Mouse (Mus musculus) MEL-GATA-1-ER (cell line): ENCODE results near the gene Cdkn2c.
"Not testable (repeated sequence)": the region's sequence is repeated elsewhere in the genome, so short reads cannot be mapped to it uniquely, and the experiment has no call there.

Experiments used
- DNase-seq: peaks from one replicate; pipeline ENCODE4 v3.0.0-alpha.2; 2012; ENCODE audit warnings: low read depth; ENCODE audit errors: extremely low read depth

Gene Cdkn2c

DNA sequence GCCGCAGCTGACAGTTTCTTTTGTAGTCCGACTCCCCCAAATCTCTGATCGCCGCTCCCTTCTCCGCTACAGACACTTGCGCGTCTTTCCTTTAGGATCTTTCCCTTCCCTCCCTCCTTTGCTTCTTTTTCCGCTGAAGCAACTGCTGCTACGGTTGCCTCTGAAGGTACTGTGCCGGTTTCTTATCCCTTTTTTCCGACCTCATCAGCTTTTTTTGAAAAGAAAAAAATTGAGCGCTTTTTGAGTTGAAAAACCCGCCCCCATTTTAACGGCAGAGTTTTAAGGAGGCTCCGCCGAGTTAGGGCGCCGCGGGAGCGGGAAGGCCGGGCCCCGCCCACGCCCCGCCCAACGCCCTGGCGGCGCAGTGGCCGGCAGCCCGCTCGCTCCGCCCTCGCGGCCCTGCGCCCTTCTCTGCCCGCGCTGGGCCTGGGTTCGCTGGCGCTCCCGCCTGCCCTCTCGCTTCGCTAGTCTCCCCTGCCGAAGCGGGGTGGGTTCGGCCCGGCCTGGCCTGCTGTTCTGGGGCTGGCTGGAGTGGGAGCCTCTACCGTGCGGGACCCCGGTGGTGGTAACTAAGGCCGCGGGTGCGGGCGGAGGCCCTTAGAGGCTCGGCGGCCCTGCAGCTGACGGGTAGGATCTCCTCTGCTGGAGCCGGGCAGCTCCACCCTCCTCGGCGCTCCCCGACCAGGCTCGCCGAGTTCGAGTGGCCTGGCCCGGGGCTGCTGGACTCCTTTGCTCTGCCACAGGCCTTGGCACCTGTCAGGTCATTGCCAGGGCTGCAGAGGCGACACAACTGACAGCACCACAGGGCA is at the start of gene Cdkn2c:
Gene Cdkn2c (minus strand): TSS at position 729 of the 809 bp plus-strand sequence.
- peak; percentile 60 for DNase-seq

DNA sequence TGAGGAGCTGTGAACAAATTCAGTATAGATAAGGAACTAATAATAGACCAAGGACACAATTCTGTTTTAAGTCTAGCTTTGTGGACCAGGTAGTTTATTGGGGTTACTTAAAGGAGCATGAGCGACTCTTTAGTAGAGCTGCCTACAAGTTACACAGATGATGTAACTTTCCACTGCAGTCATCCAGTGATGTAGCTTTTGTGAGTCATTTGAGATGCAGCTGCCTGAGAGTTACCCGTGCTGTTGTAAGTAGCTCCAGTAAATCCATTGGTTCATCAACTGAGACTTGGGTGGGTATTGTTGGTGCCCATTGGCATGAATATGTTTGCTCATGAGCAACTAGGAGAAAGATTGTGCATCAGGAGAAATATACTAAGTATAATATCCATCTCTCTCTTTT is 38.4 kb upstream of the Cdkn2c start:
- no peak for DNase-seq

DNA sequence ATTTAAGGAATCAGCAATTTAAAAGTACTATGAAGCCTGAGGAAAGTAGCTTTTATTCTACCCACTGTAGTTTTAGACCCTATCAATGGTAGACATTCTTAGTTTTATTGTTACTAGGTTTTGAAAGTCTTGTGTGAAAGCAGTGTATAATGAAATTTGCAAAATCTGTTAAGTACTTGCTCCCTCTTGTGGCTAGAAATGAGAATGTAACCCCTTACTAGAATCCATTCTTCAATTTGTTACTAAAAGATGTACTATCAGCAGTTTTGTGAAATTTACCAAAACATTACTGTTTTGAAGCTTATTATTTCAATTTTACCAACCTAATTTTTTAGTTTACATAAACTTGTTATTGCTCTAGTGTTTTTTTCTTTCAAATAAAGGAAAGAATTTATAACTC is 36.6 kb upstream of the Cdkn2c start:
- peak; percentile 48 for DNase-seq

DNA sequence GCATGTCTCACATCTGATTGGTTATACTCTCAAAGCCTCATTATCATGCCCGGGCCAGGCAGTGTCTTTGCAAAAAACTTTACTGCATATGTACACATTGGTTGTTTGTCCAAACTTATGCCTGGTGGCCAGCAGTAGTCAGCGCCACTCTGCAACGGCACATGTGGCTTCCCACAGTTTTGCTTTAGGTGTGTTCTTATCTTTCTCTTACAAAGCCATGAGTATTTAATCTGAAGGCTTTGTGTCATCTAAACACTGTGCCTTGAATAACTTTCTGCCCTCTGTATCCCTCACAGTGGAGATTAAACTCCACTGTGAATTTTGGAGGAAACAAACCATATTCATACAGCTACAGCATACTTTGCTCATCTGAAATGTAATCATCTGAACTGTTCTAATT is 33.7 kb upstream of the Cdkn2c start:
- DNase-seq, result not testable (repeated sequence)

DNA sequence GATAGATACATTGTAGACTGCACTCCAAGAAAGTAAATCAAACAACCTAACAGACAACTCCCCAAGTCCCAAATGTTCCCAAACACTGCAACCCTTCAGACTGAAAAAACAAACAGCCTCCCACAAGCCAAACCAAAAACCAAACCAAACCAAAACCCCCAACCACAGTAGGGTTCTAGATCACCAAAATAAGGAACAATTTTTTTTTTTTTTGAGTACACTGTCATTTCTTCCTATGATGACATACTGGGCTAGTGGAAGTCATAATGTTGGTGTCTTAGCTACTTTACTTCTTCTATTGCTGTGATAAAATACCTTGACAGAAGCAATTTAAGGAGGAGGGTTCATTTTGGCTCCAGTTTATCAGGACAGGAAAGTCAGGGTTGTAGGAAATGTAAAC is 25.7 kb upstream of the Cdkn2c start:
- no peak for DNase-seq

DNA sequence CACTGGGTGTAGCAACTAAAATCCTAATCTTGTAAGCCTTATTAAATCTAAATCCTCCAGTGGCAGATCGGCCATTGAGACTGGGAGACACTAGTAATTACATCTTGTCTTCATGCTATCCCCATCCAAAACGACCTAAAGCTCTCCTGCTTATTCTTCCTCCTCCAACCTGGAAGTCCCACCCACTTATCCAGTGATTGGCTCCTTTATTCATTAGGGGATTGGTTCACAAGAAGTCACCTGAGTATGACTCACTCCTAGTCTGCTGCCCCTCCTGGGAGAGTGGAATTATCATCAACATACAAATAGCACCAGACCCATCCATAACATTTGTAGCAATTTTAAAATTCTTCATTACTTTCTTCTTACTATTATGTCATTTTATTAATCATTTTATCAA is 16.6 kb upstream of the Cdkn2c start:
- DNase-seq, result no peak

DNA sequence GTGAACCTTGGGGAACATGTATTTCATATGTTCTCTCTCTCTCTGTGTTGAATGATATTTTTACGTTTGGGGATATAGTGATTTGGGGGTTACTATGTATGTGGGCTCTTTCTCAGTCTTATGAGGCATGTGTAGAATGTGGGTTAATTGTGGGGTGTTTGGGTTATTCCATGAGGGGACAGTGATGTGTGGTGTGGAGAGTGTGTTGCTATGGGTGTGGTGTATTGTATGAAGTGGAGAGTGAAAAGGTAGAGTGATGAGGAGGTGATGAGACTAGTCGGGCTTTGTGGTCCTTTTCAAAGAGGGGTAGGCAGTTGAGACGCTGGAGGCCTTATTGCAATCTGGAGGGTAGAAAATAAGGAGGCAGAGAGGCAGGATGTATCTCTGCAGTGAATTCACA is 10.2 kb upstream of the Cdkn2c start:
- no peak for DNase-seq

DNA sequence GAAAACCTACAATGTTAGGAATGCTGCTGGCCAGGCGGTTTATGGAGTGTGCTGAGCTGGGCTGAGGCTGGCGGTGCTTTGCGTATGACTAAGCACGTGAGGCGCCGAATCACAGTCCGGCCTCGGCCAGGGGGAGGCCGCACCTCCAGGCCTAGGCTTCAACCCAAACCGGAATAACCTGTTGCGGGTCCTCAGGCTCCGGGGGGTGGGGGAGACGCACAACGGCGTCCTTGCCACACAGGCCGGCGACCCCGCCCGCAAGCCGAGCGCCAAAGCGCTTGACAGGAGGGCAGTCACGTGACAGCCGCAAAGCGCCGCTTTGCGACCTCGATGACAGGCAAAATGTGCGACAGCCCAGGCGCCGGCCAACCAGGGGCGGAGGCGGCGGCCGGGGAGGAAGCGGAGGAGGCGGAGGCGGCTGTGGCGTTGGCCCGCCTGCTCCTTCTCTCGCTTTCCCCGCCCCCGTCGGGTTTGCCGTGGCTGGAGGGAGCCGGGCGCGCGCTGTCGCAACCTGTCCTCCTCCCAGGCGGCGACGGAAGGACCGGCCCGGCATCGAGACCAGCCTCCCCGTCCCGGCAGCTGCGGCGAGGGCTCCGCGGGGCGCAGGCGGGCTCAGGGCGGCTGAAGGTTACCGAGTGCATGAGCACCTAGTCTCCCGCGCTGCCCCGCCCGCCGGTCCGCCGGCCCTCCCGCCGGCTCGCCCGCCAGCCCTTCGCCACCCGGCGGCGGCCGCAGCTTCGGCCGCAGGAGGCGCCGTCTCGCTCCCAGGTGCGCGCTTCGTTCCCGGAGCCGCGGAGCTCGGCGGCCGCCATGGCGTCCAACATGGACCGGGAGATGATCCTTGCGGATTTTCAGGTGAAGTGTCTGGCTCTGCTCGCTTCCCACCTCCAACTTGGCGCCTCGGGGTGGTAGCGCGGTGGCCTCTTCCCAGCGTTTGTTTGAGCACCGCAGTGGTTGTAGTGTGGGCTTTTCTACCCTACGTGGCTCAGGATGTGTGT is 9.5 kb upstream of the Cdkn2c start, which contains the start of gene Faf1:
Gene Faf1 (plus strand): TSS at position 371 of the 998 bp plus-strand sequence.
- peak; percentile 91 for DNase-seq

DNA sequence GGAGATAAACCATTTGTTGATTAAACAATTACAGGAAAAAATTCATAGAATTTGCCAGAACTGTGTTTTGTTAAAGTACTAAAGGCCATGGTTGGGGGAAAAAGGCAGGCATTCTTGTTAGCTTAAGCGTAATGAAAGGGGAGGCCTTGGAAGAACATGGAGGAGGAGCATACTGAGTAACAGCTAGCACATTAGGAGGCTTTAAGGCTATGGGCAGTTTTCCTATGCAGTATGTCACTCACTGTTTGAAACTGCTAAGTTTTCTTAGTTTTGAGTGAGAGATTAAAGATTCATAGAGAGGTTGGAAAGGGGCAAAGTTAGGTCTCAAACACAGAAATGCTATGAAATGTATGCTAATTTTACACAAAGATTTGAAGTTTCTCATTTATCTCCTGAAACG is 7.1 kb upstream of the Cdkn2c start:
- no peak for DNase-seq

DNA sequence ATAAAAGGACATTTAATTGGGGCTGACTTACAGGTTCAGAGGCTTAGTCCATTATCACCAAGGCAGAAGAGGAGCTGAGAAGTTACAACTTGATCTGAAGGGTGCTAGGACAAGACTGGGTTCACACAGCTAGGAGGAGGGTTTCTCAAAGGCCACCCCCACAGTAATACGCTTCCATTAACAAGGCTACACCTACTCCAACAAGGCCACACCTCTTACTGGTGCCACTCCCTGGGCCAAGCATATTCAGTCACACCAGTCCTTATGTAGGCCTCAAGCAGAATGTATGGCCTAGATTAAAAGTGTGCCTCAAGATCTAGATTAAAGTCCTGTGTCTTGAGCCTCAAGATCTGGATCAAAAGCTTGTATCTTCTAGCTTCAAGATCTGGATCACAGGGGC is 5.0 kb upstream of the Cdkn2c start:
- no peak for DNase-seq

DNA sequence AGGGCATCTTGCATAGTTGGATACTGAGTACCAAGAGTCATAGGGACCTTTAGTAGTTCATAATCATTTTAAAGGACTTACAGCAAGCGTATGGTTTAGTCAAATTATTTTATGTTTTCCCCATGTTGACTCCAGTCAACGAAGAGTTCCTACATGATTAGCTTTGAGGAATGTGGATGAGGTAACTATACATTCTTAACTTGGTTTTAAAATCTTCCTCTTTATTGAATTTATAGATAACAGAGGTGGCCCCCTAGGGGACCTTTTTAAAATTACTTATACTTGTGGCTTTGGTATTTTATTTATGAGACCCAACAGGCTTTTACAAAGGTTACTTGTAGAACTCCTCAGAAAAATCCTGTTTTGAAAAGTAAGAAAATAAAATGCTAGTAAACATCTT is 3.2 kb upstream of the Cdkn2c start:
- DNase-seq, result peak; percentile 43

DNA sequence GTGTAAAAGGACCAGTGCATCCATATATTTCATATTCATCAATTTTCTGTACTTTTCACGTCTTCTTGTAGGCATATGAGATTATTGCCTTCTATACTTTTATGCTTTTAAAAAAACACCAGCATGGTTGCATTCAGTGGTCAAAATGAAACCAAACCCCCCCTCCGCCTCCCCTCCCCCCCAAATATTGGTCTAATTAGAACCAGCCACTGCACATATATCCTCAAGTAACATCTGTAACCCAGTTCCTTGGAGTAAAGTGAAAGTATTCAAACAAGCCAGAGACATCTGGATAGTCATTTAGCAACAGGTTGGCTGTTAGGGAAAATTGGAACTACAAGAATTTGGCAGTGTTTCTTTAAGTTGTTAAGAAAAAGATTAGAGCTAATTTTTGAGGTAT is 529 bp upstream of the Cdkn2c start:
- DNase-seq, result no peak

DNA sequence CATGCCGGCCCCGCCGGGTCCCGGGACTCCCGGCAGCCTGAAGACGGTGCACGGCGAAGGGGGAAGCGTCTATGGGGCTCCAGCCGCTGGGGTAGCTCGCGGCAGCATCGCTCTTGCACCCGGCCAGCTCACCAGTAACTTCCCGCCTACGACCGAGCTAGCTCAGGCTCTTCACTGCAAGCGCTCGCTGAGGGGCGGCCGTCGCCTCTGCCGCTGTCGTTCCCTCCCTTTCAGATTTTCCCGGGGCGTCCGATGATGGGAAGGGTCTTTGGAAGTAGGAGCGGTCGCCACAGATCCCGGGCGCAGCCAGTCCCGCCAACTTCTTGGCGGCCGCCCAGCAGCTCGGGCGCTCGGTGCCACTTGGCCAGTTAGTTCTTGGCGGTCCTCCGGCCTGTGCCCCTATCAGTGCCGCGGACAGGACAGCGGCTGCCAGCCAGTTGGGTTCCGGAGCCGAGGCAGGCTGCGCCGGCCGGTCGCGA is 968 bp downstream of the Cdkn2c start:
- no peak for DNase-seq

DNA sequence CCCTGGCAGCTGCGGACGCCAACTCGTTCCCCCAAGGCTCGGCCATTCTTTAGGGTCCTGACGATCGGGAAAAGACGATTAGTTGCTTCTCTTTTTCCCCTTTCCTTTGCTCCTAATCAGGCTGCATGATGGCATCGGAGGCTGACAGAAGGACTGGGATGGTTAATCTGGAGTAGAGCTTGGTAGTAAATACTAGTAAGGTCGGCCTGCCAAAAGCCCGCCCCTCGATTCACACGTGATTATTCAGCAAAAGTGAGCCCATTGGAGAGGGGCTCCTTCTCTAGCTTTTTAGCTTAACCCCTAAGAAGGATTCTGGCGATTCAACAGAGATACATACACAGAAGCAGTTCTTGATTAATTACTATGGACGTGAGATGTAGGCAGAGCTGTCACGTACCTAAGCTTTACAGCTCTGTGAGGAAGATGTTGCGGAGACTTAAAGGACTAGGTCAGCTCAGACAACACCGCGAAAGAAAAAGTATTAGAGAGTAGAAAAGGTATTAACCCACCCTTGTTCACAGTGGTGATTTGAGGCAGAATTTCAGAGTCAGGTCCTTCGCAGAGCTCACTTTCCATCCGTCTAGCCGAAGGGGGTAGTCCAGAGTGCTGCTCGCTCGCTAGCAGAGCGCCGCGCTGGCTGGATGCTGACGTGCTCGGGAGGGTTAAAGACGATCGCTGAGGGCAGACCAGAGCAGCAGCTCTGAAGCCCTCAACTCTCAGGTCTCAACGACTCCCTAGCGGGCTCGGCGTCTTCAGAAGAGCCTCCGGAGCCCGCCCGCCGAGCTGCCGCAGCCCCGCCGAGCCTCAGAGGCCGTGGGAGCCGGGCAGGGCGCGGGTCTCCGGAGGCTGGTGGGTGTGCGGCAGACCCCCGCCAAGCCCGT is 1.6 kb downstream of the Cdkn2c start:
- peak; percentile 82 for DNase-seq

DNA sequence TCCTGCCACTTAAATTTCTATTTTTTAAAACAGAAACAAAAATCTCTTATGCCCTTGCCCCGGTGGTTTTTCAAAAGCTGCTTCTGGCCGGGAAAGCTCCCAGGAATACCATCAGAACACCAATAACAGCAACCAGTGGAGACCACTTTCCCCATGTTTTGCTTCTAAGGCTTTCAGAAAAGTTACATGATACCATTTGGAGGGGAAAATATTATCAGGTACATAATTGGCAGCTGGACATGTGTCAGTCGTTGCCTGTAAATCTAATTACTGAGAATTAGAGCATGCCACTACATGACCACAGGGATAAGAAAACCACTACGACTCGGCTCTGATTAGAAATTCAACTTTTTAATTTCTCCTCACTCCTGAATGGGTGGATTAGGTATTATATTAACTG is 2.9 kb downstream of the Cdkn2c start:
- no peak for DNase-seq

DNA sequence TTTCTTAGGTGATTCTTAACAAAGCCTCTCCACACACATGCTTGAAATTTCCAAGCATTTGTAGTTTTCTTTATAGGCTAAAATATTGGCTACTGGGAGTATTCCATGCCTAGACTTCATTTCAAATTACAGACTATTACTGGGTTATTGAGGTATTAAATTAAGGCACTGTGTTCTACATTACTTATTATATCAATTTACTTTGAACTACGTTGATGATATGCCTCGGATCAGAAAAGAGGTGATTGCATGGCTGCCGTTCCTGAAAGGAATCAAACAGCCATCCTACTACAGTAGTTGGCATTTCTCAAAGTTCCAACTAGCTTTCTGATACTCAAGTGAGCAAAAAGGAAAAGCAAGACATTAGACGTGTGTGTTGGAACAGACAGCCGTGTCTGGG is 4.7 kb downstream of the Cdkn2c start:
- DNase-seq, result no peak

DNA sequence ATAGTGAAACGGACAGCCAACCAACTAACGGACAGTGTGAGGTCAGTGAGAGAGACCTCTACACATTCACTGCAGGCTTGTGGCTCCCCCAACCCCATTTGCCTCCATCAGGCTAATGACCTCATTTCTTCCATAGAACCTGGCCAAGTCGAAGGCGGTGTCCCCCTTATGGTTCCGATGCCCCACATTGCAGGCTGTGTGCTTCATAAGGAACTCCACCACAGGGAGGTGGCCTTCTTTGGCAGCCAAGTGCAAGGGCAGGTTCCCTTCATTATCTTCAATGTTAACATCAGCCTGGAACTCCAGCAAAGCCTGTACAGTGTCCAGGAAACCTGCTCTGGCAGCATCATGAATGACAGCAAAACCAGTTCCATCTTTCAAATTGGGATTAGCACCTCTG is 5.8 kb downstream of the Cdkn2c start:
- no peak for DNase-seq

DNA sequence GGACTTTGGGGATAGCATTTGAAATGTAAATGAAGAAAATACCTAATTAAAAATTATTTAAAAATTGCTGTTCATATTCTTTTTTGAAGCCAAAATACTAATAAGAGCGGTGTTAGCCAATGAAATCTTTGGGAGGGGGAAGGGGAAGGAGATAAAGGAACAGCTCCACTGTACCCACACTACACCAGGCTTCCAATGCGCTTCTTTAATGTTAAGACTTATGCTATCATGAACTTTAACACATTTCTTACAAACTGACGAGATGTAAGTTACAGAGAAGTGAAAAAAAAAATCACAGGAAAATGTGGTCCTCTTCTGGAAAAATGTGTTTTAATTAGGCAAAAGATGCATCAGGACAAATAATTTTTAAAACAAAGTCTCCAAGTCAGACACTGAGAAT is 6.4 kb downstream of the Cdkn2c start:
- DNase-seq, result no peak

DNA sequence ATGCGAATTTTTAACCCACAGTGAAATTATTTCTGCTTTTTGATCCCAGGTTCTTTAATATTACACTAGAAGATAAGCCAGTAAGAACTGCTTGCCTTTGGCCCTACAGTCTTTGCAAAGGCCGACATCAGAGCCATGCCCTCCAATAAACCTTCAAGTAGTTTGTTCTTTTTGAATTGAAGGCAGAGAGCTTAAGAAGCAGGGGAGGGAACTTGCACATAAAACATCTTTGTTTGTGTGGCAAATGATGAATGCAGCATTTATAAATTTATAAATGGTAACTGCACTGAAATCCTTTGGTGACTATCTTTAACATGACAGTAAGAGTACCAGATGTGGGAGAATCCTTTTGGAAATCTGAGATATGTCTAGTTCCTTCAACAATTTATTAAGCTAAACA is 7.4 kb downstream of the Cdkn2c start:
- no peak for DNase-seq

DNA sequence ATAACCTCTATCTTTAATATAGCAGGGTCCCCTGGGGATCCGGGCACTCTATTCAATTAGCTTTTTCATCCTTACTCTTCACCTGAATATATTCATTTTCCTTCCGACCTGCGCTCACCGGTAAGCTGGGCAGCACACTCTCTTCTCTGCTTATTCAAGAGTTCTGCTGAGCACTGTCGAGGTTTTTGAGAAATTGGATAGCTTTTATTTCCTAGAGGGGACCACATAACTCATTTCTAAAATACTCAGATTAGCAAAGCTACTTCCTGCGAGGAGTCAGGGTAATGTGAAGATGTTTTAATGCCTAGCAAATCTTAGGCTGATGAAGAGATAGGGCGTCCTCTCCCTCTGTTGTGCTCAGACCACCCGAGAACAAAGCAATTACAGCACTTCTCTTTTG is 8.2 kb downstream of the Cdkn2c start:
- no peak for DNase-seq

DNA sequence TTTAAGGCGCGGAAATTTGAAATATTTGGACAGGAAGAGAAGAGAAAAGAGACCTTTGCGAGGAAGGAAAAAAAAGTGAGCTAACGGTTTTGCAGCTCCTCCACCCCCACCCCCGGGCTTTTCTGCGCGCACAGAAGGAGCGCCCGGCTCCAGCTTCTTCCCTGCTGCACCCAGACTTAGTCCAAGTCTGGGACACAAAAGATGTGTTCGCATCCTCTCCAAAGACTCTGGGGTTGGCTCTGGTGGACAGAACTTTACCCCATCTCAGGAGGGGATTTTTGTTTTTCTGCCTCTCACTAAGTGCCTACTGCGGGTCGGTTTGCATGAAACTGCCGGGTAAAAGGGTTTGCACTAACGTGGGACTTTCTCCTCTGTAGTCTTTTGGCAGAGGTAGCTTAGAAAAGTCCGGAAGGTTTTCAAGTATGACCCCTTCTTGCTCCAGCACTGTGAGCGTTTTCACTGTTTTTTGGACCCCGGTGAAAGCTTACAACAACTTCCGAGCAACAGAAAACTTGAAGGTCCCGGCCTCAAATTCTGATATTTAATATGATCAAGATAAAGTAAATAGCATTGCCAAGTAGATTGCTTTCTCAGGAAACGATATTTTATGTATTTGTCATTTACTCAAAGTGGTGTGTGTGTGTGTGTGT is 9.0 kb downstream of the Cdkn2c start:
- no peak for DNase-seq
